Mouse (Mus musculus) midbrain, embryonic 11.5 days (tissue): ENCODE results near the gene Mfap1b. TPM values are rescaled to one million over a fixed set of nuclear protein-coding genes. Genes with fewer than 3 reads are reported as not detected.
"Not testable (repeated sequence)": the region's sequence is repeated elsewhere in the genome, so short reads cannot be mapped to it uniquely, and the experiment has no call there.

Experiments used
- ATAC-seq: fragments of 200-750 bp; cut with Nextera tagmentation; 2 replicates; pipeline ENCODE4 v1.8.0; 2017; ENCODE audit warnings: moderate TSS enrichment, moderate library complexity; ENCODE audit not compliant: low FRiP score
- DNase-seq: peaks from one replicate; pipeline ENCODE4 v3.0.0; 2015; ENCODE audit warnings: low spot score; ENCODE audit errors: missing footprints
- H3K27ac ChIP-seq: fragments of 300-500 bp; sonication (generic); 2 replicates; pipeline ENCODE4 v1.5.1; 2014; ENCODE audit warnings: low read depth, low read length
- H3K27me3 ChIP-seq: fragments of 300-500 bp; sonication (generic); 2 replicates; pipeline ENCODE4 v1.6.1; 2014; ENCODE audit warnings: mild to moderate bottlenecking, low read length, moderate library complexity, mixed read lengths; ENCODE audit not compliant: control insufficient read depth, insufficient read depth
- H3K36me3 ChIP-seq: fragments of 300-500 bp; sonication (generic); 2 replicates; pipeline ENCODE4 v1.6.1; 2014; ENCODE audit warnings: mild to moderate bottlenecking, low read length, moderate library complexity, mixed read lengths; ENCODE audit not compliant: control insufficient read depth, insufficient read depth
- H3K4me1 ChIP-seq: fragments of 300-500 bp; sonication (generic); 2 replicates; pipeline ENCODE4 v1.6.1; 2014; ENCODE audit warnings: low read length; ENCODE audit not compliant: control insufficient read depth, insufficient read depth
- H3K4me2 ChIP-seq: fragments of 300-500 bp; sonication (generic); 2 replicates; pipeline ENCODE4 v1.6.1; 2014; ENCODE audit warnings: mild to moderate bottlenecking, moderate library complexity
- H3K4me3 ChIP-seq: fragments of 300-500 bp; sonication (generic); 2 replicates; pipeline ENCODE4 v1.5.1; 2014; ENCODE audit warnings: low read depth, low read length
- H3K9ac ChIP-seq: fragments of 300-500 bp; sonication (generic); 2 replicates; pipeline ENCODE4 v1.6.1; 2014; ENCODE audit warnings: low read length
- H3K9me3 ChIP-seq: fragments of 300-500 bp; sonication (generic); 2 replicates; pipeline ENCODE4 v1.6.1; 2016; ENCODE audit warnings: low read length; ENCODE audit not compliant: control insufficient read depth
- WGBS: fragments of 180-500 bp; shearing (Covaris S2); extraction: QIAGEN DNeasy Blood & Tissue Kit; methylation state at CpG from one replicate; pipeline ENCODE4 v1.1.7; 2014; 5-methylcytosine and 5-hydroxymethylcytosine counted together
- polyA plus RNA-seq: library from polyadenylated mRNA; unstranded; fragments of >200 nt; fragmentation: Nextera tagmentation; extraction: Ambion mirVana; gene quantifications from 2 replicates; pipeline ENCODE4 v1.2.1, GENCODE M21; 2014

Mfap1b gene
- polyA plus RNA-seq, 1 experiment from 2014 or later, result 69.1 TPM

- H3K4me2 ChIP-seq, result no peak overlapping the region
- no peak for ATAC-seq
- 74% methylated on average over 3 of the region's 3 CpGs for WGBS
Observed at GRCm38 (mm10) chr2:121477491-121478266, 3.8 kb upstream of the Mfap1b start.

DNA sequence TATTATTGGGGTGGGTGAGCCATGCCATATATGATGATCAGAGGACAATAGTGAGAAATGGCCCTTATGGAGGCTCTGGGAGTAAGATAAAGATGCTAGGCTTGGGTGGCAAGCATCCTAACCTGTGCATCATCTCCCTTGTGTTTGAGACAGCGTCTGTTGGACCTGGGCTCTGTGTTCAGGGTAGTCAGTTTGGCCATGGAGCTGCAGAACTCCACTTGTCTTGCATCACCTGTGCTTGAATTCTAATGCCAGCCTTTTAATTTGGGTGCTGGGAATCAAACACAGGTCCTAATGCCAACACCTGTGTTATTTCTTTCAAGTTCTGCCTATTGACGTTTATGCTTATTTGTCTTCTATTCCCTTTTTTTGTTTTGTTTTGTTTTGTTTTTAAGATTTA, 1.4 kb upstream of the Mfap1b start:
- not testable (repeated sequence) for H3K9me3 ChIP-seq, H3K27ac ChIP-seq, H3K9ac ChIP-seq, ATAC-seq, H3K27me3 ChIP-seq, H3K4me1 ChIP-seq, H3K36me3 ChIP-seq, H3K4me2 ChIP-seq, H3K4me3 ChIP-seq
- peak; percentile 73 for DNase-seq
- 87% methylated on average over 2 of the region's 2 CpGs for WGBS

More at GRCm38 (mm10) chr2:121477491-121478266, 3.8 kb upstream of the Mfap1b start:
- Histone ChIP-seq H3K27ac (no peak overlapping the region), H3K9me3 (no peaks in the 10 kb centered on the region), H3K4me3 (no peak overlapping the region), H3K9ac (no peak overlapping the region), H3K36me3 (no peaks in the 10 kb centered on the region), H3K27me3 (no peaks in the 10 kb centered on the region), H3K4me1 (no peaks in the 10 kb centered on the region; the same call in 1 of the 2 replicates)
- peak; percentile 62 for DNase-seq

DNA sequence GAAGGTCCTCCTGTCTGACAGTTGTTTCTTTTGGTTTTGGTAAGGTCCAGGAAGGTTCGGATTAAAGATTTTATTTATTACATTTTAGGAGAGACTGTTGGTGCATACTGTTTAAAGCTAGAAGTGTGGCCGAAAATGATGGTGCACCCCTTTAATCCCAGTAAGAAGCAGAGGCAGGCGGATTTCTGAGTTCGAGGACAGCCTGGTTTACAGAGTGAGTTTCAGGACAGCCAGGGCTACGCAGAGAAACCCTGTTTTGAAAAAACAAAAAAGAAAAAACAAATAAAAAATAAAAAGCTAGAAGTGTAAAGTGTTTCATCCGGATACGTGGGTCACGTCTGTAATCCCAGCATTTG, 291 bp upstream of the Mfap1b start:
- no peaks in the 10 kb centered on the region; the same call in 1 of the 2 replicates for H3K4me1 ChIP-seq
- no peaks in the 10 kb centered on the region for H3K36me3 ChIP-seq
- WGBS, result 40% methylated on average over 8 of the region's 8 CpGs
- DNase-seq (no peak), ATAC-seq (peak; percentile 61)
- H3K9me3 ChIP-seq, result no peaks in the 10 kb centered on the region
- no peak overlapping the region; the same call in 1 of the 2 replicates for H3K27ac ChIP-seq
- peak overlapping the region; percentile 57 for H3K4me3 ChIP-seq
- H3K27me3 ChIP-seq, result no peaks in the 10 kb centered on the region
- peak overlapping the region; percentile 64 for H3K4me2 ChIP-seq
- H3K9ac ChIP-seq, result peak overlapping the region; percentile 56; the same call in 1 of the 2 replicates

DNA sequence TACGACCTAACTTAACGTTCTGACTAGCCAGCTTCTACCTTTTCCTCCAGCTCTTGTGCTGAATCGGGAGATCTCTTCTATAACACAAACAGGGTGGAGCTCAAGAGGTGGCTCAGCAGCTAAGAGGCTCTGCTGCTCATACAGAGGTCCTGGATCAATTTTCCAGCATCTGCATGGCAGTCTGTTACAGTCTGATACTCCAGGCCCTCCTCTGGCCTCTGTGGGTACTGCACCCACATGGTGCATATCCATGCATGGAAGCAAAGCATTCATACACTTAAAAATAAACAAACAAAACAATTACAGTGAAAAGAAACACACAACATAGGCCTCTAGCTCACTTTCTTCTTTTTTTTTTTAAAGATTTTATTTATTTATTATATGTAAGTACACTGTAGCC, 1.1 kb downstream of the Mfap1b start:
- H3K9ac ChIP-seq, H3K4me1 ChIP-seq, H3K36me3 ChIP-seq, H3K4me3 ChIP-seq, ATAC-seq, H3K27me3 ChIP-seq, H3K4me2 ChIP-seq, H3K27ac ChIP-seq, DNase-seq, H3K9me3 ChIP-seq: not testable (repeated sequence)
- 100% methylated on average over 3 of the region's 3 CpGs for WGBS

GRCm38 (mm10) chr2:121468982-121469381, 4.9 kb downstream of the Mfap1b start:
- H3K4me3 ChIP-seq, H3K4me2 ChIP-seq, H3K9me3 ChIP-seq, H3K27me3 ChIP-seq, H3K27ac ChIP-seq, H3K9ac ChIP-seq, H3K36me3 ChIP-seq, H3K4me1 ChIP-seq, DNase-seq, ATAC-seq: not testable (repeated sequence)
- WGBS, result 67% methylated on average over 1 of the region's 6 CpGs

DNA sequence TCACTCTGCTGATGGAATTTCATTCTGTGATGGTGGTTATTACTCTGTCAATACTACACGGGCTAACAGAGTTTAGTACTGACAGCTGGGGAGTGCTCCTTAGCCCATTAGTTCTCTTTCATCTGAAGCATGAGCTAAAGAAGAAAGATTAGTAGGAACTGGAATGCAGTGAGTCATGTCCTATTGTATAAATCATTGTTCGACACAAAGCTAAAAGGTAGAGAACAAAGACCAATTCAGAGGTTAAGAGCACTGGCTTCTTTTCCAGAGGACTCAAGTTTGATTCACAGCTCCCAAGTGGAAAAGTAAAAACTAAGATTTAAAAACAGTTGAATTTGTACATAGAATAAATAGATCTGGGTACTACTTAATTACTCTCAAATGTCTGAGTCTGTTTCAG, 13.8 kb downstream of the Mfap1b start:
- ATAC-seq, result no peak
- Histone ChIP-seq H3K27me3 (no peaks in the 10 kb centered on the region), H3K9me3 (no peaks in the 10 kb centered on the region), H3K4me2 (no peak overlapping the region), H3K36me3 (no peaks in the 10 kb centered on the region), H3K9ac (no peak overlapping the region), H3K4me1 (peaks cover 12% of the 10 kb centered on the region; the same call in 1 of the 2 replicates), H3K4me3 (no peak overlapping the region), H3K27ac (no peak overlapping the region)
- WGBS, result 69% methylated on average over 2 of the region's 2 CpGs
- DNase-seq, result no peak

- peak; percentile 91 for ATAC-seq
- 0 out of 2 replicates have a peak, but pooled peaks cover 2% of the 10 kb centered on the region for H3K36me3 ChIP-seq
Observed at GRCm38 (mm10) chr2:121456692-121457642, 16.9 kb downstream of the Mfap1b start, which contains the start of gene Serinc4. Gene Serinc4 (minus strand): TSS chr2:121456781.

GRCm38 (mm10) chr2:121455534-121455933, 18.3 kb downstream of the Mfap1b start:
- 77% methylated on average over 5 of the region's 5 CpGs for WGBS
- no peak overlapping the region for H3K4me2 ChIP-seq
- H3K9ac ChIP-seq, result no peak overlapping the region
- DNase-seq, result no peak
- no peak for ATAC-seq
- no peak overlapping the region for H3K4me3 ChIP-seq
- 0 out of 2 replicates have a peak, but pooled peaks cover 5% of the 10 kb centered on the region for H3K36me3 ChIP-seq
- no peaks in the 10 kb centered on the region for H3K27me3 ChIP-seq
- H3K27ac ChIP-seq, result no peak overlapping the region
- peaks cover 15% of the 10 kb centered on the region for H3K4me1 ChIP-seq
- H3K9me3 ChIP-seq, result no peaks in the 10 kb centered on the region

More at GRCm38 (mm10) chr2:121456692-121457642, 16.9 kb downstream of the Mfap1b start, which contains the start of gene Serinc4:
- Histone ChIP-seq H3K9me3 (no peaks in the 10 kb centered on the region), H3K27me3 (no peaks in the 10 kb centered on the region), H3K4me3 (peak within 1 kb of the TSS; percentile 79), H3K27ac (peak within 1 kb of the TSS; percentile 44; the same call in 1 of the 2 replicates), H3K4me1 (peaks cover 12% of the 10 kb centered on the region; the same call in 1 of the 2 replicates), H3K4me2 (peak within 1 kb of the TSS; percentile 65), H3K9ac (peak within 1 kb of the TSS; percentile 86)
- DNase-seq, result peak; percentile 98
- WGBS, result 3% methylated on average over 41 of the region's 41 CpGs
